Comparison of ENCODE assay signal across 9 mouse cellular contexts in the genomic region with DNA sequence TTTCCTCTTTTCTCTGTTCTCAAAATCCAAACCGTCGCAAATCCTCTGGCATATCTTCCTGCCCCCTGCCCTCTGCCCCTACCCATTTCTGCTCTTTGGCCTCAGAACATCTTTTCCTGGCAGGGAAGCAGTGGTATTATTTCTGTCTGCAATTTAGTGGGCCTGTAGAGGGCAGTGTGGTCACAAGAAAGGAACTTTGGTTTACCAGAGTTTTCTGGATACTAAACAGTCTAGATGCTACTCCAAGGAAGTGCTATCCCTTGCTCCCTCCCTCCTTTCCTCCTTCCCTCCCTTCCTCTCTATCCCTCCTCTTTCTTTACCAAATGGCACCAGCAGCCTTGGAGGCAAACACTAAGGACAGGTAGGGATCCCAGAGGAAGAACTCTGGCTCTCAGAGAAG.
DNase-seq lines count a peak whose midpoint lies in the region; ATAC-seq lines count a peak whose summit lies in the region.
"Had no signal": no experiment of that assay in that cellular context is flagged by ENCODE, and none has a peak within 500 bp of the region (broad histone marks: within the 10 kb centered on the region; RNA-seq: fewer than 3 reads in every experiment).

No protein-coding gene starts in this region.

- H3K4me1 ChIP-seq in neural tube, embryonic 15.5 days = no peaks in the 10 kb centered on the region
- H3K4me1 ChIP-seq in forebrain, embryonic 16.5 days (replicated peaks; ENCODE audit: control insufficient read depth, insufficient read depth, low read length) = no peaks in the 10 kb centered on the region
- no peaks in the 10 kb centered on the region for H3K4me1 ChIP-seq in neural tube, embryonic 14.5 days (ENCODE audit: control insufficient read depth, insufficient read depth, low read length)

- peak; percentile 35 for DNase-seq in neural tube, embryonic 10.5 days (ENCODE audit: extremely low spot score, low spot score)
- DNase-seq in cerebellum, adult 11-12 months = peak; percentile 2
- peak; percentile 14 for DNase-seq in hindlimb bud, embryonic 11.5 days (ENCODE audit: extremely low spot score, low read depth, low spot score)
- peak; percentile 71 to 77 for DNase-seq in left cerebral cortex, postnatal 10 days (ENCODE audit: extremely low spot score in 1 of 2, low spot score in 2 of 2)
- DNase-seq in T-cell, adult 2 months (ENCODE audit: low spot score) = no peak

- H3K4me3 ChIP-seq in neural tube, embryonic 15.5 days (replicated peaks) = no peak overlapping the region
- H3K4me3 ChIP-seq in forebrain, embryonic 16.5 days (replicated peaks; ENCODE audit: low read length) = no peak overlapping the region
- no peak overlapping the region for H3K4me3 ChIP-seq in neural tube, embryonic 14.5 days (ENCODE audit: low read depth, low read length)

- H3K36me3 ChIP-seq in neural tube, embryonic 15.5 days = no peaks in the 10 kb centered on the region
- no peaks in the 10 kb centered on the region for H3K36me3 ChIP-seq in forebrain, embryonic 16.5 days (ENCODE audit: control insufficient read depth, insufficient read depth)
- H3K36me3 ChIP-seq in neural tube, embryonic 14.5 days (ENCODE audit: control insufficient read depth, insufficient read depth, low read length) = no peaks in the 10 kb centered on the region

- no peak overlapping the region for H3K4me2 ChIP-seq in neural tube, embryonic 15.5 days
- no peak overlapping the region for H3K4me2 ChIP-seq in forebrain, embryonic 16.5 days (ENCODE audit: low read length)
- H3K4me2 ChIP-seq in neural tube, embryonic 14.5 days (ENCODE audit: low read depth, low read length) = no peak overlapping the region

- intact Hi-C loops in left cerebral cortex, postnatal 10 days (cut with DNase I) = no loop called here

- H3K9ac ChIP-seq in neural tube, embryonic 15.5 days (replicated peaks) = no peak overlapping the region
- no peak overlapping the region for H3K9ac ChIP-seq in forebrain, embryonic 16.5 days (replicated peaks; ENCODE audit: low read depth, low read length)
- H3K9ac ChIP-seq in neural tube, embryonic 14.5 days (replicated peaks; ENCODE audit: low read depth, low read length) = no peak overlapping the region

- 18% methylated on average over 2 of the region's 2 CpGs for WGBS in neural tube, embryonic 15.5 days
- 13% methylated on average over 2 of the region's 2 CpGs for WGBS in forebrain, embryonic 16.5 days
- 21% methylated on average over 2 of the region's 2 CpGs for WGBS in neural tube, embryonic 14.5 days

- no peak overlapping the region for H3K27ac ChIP-seq in neural tube, embryonic 15.5 days (replicated peaks)
- H3K27ac ChIP-seq in forebrain, embryonic 16.5 days (ENCODE audit: low read length) = no peak overlapping the region
- H3K27ac ChIP-seq in neural tube, embryonic 14.5 days (ENCODE audit: low read depth, low read length) = no peak overlapping the region
- H3K27ac ChIP-seq: macrophage had no signal

- H3K27me3 ChIP-seq in neural tube, embryonic 15.5 days (replicated peaks) = no peaks in the 10 kb centered on the region
- no peaks in the 10 kb centered on the region for H3K27me3 ChIP-seq in forebrain, embryonic 16.5 days (replicated peaks; ENCODE audit: control insufficient read depth, insufficient read depth, low read length)
- H3K27me3 ChIP-seq in neural tube, embryonic 14.5 days (ENCODE audit: control insufficient read depth, insufficient read depth, low read length) = no peaks in the 10 kb centered on the region

- no peak; the same call in 1 of the 2 replicates for ATAC-seq in neural tube, embryonic 15.5 days (ENCODE audit: low FRiP score)
- peak; percentile 77 for ATAC-seq in forebrain, embryonic 16.5 days
- ATAC-seq in neural tube, embryonic 14.5 days (ENCODE audit: low read depth) = peak; percentile 61

- H3K9me3 ChIP-seq in neural tube, embryonic 15.5 days (replicated peaks) = no peaks in the 10 kb centered on the region
- H3K9me3 ChIP-seq in forebrain, embryonic 16.5 days (ENCODE audit: control insufficient read depth, low read length) = no peaks in the 10 kb centered on the region
- no peaks in the 10 kb centered on the region for H3K9me3 ChIP-seq in neural tube, embryonic 14.5 days (ENCODE audit: control insufficient read depth, low read length)
